Mouse (Mus musculus) bone marrow, adult 2 months (tissue): ENCODE data around the gene Arrb1.

ENCODE experiments used
- CTCF ChIP-seq: fragments of 200-500 bp; IDR thresholded peaks from 2 replicates; pipeline ENCODE4 v1.5.1; 2011; ENCODE audit warnings: low read length, control low read depth; ENCODE audit not compliant: control insufficient read depth, insufficient read depth
- POLR2A ChIP-seq: fragments of 200-500 bp; IDR thresholded peaks from 2 replicates; pipeline ENCODE4 v1.6.1; 2011; ENCODE audit warnings: low read depth, mild to moderate bottlenecking, control low read depth, low read length, borderline replicate concordance; ENCODE audit not compliant: control insufficient read depth

GRCm38 (mm10) chr7:99649585-99649984 is 114.3 kb downstream of the Arrb1 start:
- TF ChIP-seq POLR2A (no peak), CTCF (no peak)
